Mouse (Mus musculus) cerebellum, adult 2 months (tissue): ENCODE measurements at regions not wholly inside any gene's neighbourhood (a gene's known extent, or its start where the extent isn't known, plus 50 kb on each side); places are given as distances from the start of the nearest gene placed in this dataset.

ENCODE experiments used
- CTCF ChIP-seq: fragments of 200-500 bp; IDR thresholded peaks from 2 replicates; pipeline ENCODE4 v1.5.1; 2011; ENCODE audit warnings: low read depth, mild to moderate bottlenecking, control low read depth, low read length, moderate library complexity, borderline replicate concordance; ENCODE audit not compliant: insufficient read depth
- POLR2A ChIP-seq: fragments of 200-500 bp; IDR thresholded peaks from 2 replicates; pipeline ENCODE4 v1.6.1; 2011; ENCODE audit warnings: low read length, control low read depth, borderline replicate concordance; ENCODE audit not compliant: insufficient read depth

GRCm38 (mm10) chr16:66014861-66015602 lies 200.0 kb downstream of the Vgll3 start:
- TF ChIP-seq CTCF (no peak), POLR2A (no peak)
